Mouse (Mus musculus) bone marrow, adult 2 months (tissue): ENCODE results near the gene Slc25a10. TPM values are rescaled to one million over a fixed set of nuclear protein-coding genes. Genes with fewer than 3 reads are reported as not detected.
A peak's percentile ranks its signal among the peaks of the same experiment; 100 is the strongest.

ENCODE experiments used
- H3K27ac ChIP-seq: fragments of 200-500 bp; 2 replicates; pipeline ENCODE4 v1.5.1; 2012; ENCODE audit warnings: low read depth, mild to moderate bottlenecking, control low read depth, inconsistent platforms, low read length; ENCODE audit not compliant: control insufficient read depth, poor library complexity, insufficient read depth
- H3K4me1 ChIP-seq: fragments of 200-500 bp; 2 replicates; pipeline ENCODE4 v1.6.1; 2011; ENCODE audit warnings: low read length; ENCODE audit not compliant: control insufficient read depth, insufficient read depth
- H3K4me3 ChIP-seq: fragments of 200-500 bp; replicated peaks from 2 replicates; pipeline ENCODE3; 2011; ENCODE audit warnings: mild to moderate bottlenecking, low read depth, low read length, control low read depth; ENCODE audit not compliant: control insufficient read depth
- CTCF ChIP-seq: fragments of 200-500 bp; IDR thresholded peaks from 2 replicates; pipeline ENCODE4 v1.5.1; 2011; ENCODE audit warnings: low read length, control low read depth; ENCODE audit not compliant: control insufficient read depth, insufficient read depth
- POLR2A ChIP-seq: fragments of 200-500 bp; IDR thresholded peaks from 2 replicates; pipeline ENCODE4 v1.6.1; 2011; ENCODE audit warnings: low read depth, mild to moderate bottlenecking, control low read depth, low read length, borderline replicate concordance; ENCODE audit not compliant: control insufficient read depth
- WGBS: fragments of 180-500 bp; shearing (Covaris S2); methylation state at CpG from one replicate; pipeline ENCODE4 v1.1.7; 2018; 5-methylcytosine and 5-hydroxymethylcytosine counted together
- polyA plus RNA-seq: library from polyadenylated mRNA; stranded (reverse); fragments of >200 nt; gene quantifications from 2 replicates; pipeline ENCODE4 v1.2.4, GENCODE M21; 2011; ENCODE audit warnings: low replicate concordance; ENCODE audit not compliant: missing spikeins, insufficient read depth, insufficient read length

Slc25a10 gene
- polyA plus RNA-seq, 1 experiment = 21.0 TPM

- WGBS = 39% methylated on average over 2 of the region's 2 CpGs
- H3K27ac ChIP-seq = no peak overlapping the region
Measured at GRCm38 (mm10) chr11:120547469-120547868, 55.8 kb downstream of the Slc25a10 start.

GRCm38 (mm10) chr11:120548214-120548613 is 56.6 kb downstream of the Slc25a10 start:
- 68% methylated on average over 3 of the region's 3 CpGs for whole genome bisulfite sequencing
- H3K4me1 ChIP-seq = peaks cover 4% of the 10 kb centered on the region

More at GRCm38 (mm10) chr11:120547469-120547868, 55.8 kb downstream of the Slc25a10 start:
- TF ChIP-seq POLR2A (no peak), CTCF (no peak)
- Histone ChIP-seq H3K4me1 (peaks cover 4% of the 10 kb centered on the region), H3K4me3 (no peak overlapping the region)

DNA sequence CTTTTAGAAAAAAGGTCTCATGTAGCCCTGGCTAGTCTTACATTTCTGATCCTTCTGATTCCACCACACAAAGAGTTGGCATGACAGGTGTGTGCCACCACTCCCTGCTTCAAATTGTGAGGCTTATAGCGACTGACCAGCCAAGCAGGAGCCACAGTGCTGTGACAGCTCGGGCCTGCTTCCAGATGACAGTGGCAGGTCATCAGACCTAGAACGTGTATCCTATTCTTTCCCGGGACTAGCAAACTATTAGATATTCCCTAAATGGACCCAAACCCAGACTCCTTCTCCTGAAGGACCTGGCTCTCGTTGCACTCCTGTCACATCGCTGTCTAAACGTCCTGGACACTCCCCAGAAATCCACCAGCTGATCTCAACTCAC is 57.1 kb downstream of the Slc25a10 start:
- 7% methylated on average over 7 of the region's 7 CpGs for WGBS
- Histone ChIP-seq H3K4me1 (peaks cover 4% of the 10 kb centered on the region), H3K27ac (peak overlapping the region; percentile 91), H3K4me3 (peak overlapping the region; percentile 81)
- TF ChIP-seq CTCF = no peak
- TF ChIP-seq POLR2A = no peak

More at GRCm38 (mm10) chr11:120548214-120548613, 56.6 kb downstream of the Slc25a10 start:
- TF ChIP-seq CTCF = no peak
- TF ChIP-seq POLR2A = no peak
- Histone ChIP-seq H3K4me3 (no peak overlapping the region), H3K27ac (no peak overlapping the region)

Other genes with a start within 250 kb of the Slc25a10 start
- gene Actg1, start 143.3 kb upstream of the Slc25a10 start, polyA plus RNA-seq = 387 and 760 TPM in 2 replicates
- gene Fscn2, start 130.3 kb upstream of the Slc25a10 start, polyA plus RNA-seq = not detected in 2 replicates
- 3.1 and 10.9 TPM in 2 replicates for gene Faap100, start 113.1 kb upstream of the Slc25a10 start, polyA plus RNA-seq
- 30.0 and 30.5 TPM in 2 replicates for gene Nploc4, start 54.1 kb upstream of the Slc25a10 start, polyA plus RNA-seq
- gene Tspan10, start 49.2 kb upstream of the Slc25a10 start, polyA plus RNA-seq = not detected in 2 replicates
- not detected in 2 replicates for gene Pde6g, start 38.3 kb upstream of the Slc25a10 start, polyA plus RNA-seq
- gene Oxld1, start 33.8 kb upstream of the Slc25a10 start, polyA plus RNA-seq = 2.0 and 4.4 TPM in 2 replicates
- 19.2 and 29.6 TPM in 2 replicates for gene Ccdc137, start 33.7 kb upstream of the Slc25a10 start, polyA plus RNA-seq
- gene Arl16, start 24.2 kb upstream of the Slc25a10 start, polyA plus RNA-seq = 5.5 and 6.7 TPM in 2 replicates
- gene Mrpl12, start 7.2 kb upstream of the Slc25a10 start, polyA plus RNA-seq = 60.4 and 87.1 TPM in 2 replicates
- gene Gcgr, start 38.9 kb downstream of the Slc25a10 start, polyA plus RNA-seq = 0.81 and 1.3 TPM in 2 replicates
- gene Mcrip1, start 57.9 kb downstream of the Slc25a10 start, polyA plus RNA-seq = 72.1 and 86.5 TPM in 2 replicates
- not detected in 2 replicates for gene Ppp1r27, start 59.3 kb downstream of the Slc25a10 start, polyA plus RNA-seq
- 86.5 and 236 TPM in 2 replicates for gene P4hb, start 81.4 kb downstream of the Slc25a10 start, polyA plus RNA-seq
- gene Arhgdia, start 89.8 kb downstream of the Slc25a10 start, polyA plus RNA-seq = 112 and 172 TPM in 2 replicates
- 165 and 174 TPM in 2 replicates for gene Alyref, start 106.5 kb downstream of the Slc25a10 start, polyA plus RNA-seq
- 26.6 and 32.6 TPM in 2 replicates for gene Anapc11, start 106.6 kb downstream of the Slc25a10 start, polyA plus RNA-seq
- 3.8 TPM in 1 of 2 replicates, not detected in the other for gene Npb, start 116.6 kb downstream of the Slc25a10 start, polyA plus RNA-seq
- 45.4 and 46.8 TPM in 2 replicates for gene Pcyt2, start 126.1 kb downstream of the Slc25a10 start, polyA plus RNA-seq
- 67.9 and 138 TPM in 2 replicates for gene Sirt7, start 133.4 kb downstream of the Slc25a10 start, polyA plus RNA-seq
- gene Mafg, start 141.8 kb downstream of the Slc25a10 start, polyA plus RNA-seq = 61.7 and 86.9 TPM in 2 replicates
- 2.3 TPM in 1 of 2 replicates, not detected in the other for gene Pycr1, start 151.9 kb downstream of the Slc25a10 start, polyA plus RNA-seq
- gene Myadml2, start 156.3 kb downstream of the Slc25a10 start, polyA plus RNA-seq = 6.7 TPM in 1 of 2 replicates, not detected in the other
- not detected in 2 replicates for gene Notum, start 169.3 kb downstream of the Slc25a10 start, polyA plus RNA-seq
- gene Aspscr1, start 181.1 kb downstream of the Slc25a10 start, polyA plus RNA-seq = 82.0 and 94.3 TPM in 2 replicates
- gene Cenpx, start 221.9 kb downstream of the Slc25a10 start, polyA plus RNA-seq = 39.2 and 57.8 TPM in 2 replicates
- gene Lrrc45, start 222.1 kb downstream of the Slc25a10 start, polyA plus RNA-seq = 25.5 and 41.4 TPM in 2 replicates
- gene Rac3, start 229.6 kb downstream of the Slc25a10 start, polyA plus RNA-seq = 2.4 and 5.8 TPM in 2 replicates
- 7.4 and 9.4 TPM in 2 replicates for gene Dcxr, start 235.4 kb downstream of the Slc25a10 start, polyA plus RNA-seq
- gene Cbr2, start 240.3 kb downstream of the Slc25a10 start, polyA plus RNA-seq = 3.8 and 8.0 TPM in 2 replicates